Mouse (Mus musculus): ENCODE measurements around the gene Ppfia4. TPM values are rescaled to one million over a fixed set of nuclear protein-coding genes. Genes with fewer than 3 reads are reported as not detected.

Ppfia4 gene
- total and polyA plus RNA-seq, 3 experiments = 0.30 to 5.4 (median 1.8) TPM

GRCm38 (mm10) chr1:134363194-134363593, 30.5 kb upstream of the Ppfia4 start:
- Histone ChIP-seq H3K36me3 (replicated peaks in 1 of 2; ENCODE audit: control insufficient read depth in 1 of 2, insufficient read depth in 1 of 2, low read length in 1 of 2) (peaks cover 8 to 23% of the 10 kb centered on the region in 2 experiments), H3K9me3 (replicated peaks; ENCODE audit: low read length) (no peaks in the 10 kb centered on the region), H3K4me1 (ENCODE audit: control insufficient read depth in 1 of 2, insufficient read depth in 2 of 2) (peaks cover 2 to 17% of the 10 kb centered on the region in 2 experiments; a peak in 3 of 4 replicates), H3K4me3 (replicated peaks in 1 of 3; ENCODE audit: low read depth in 2 of 3, low read length in 2 of 3, poor library complexity in 1 of 3) (no peak overlapping the region), H3K9ac (ENCODE audit: insufficient read depth, low read depth) (no peak overlapping the region), H3K27me3 (replicated peaks) (no peaks in the 10 kb centered on the region), H3K79me2 (replicated peaks; ENCODE audit: control insufficient read depth, extremely low read depth, insufficient read depth, poor library complexity, severe bottlenecking) (peaks cover 23% of the 10 kb centered on the region), H3K4me2 (ENCODE audit: insufficient read depth, low read depth, poor library complexity, severe bottlenecking) (no peak overlapping the region), H3K27ac (ENCODE audit: insufficient read depth, low read depth) (no peak overlapping the region)
- no peak for DNase-seq (ENCODE audit: extremely low read depth)
- dilution Hi-C loops (cut with MboI; ENCODE audit: extremely low pct_ligation_motif_present, extremely low pct_unique_long_range_greater_than_20kb, low sequenced_read_pairs) (no loop called here), in situ Hi-C loops (cut with MboI; ENCODE audit: low pct_ligation_motif_present, low pct_unique_long_range_greater_than_20kb, low sequenced_read_pairs) (no loop called here)
- TF ChIP-seq RCOR1 (conservative IDR thresholded peaks at IDR 0.05; ENCODE audit: low read depth, low read length) (no peak), ZC3H11A (IDR thresholded peaks at IDR 0.05; ENCODE audit: low read depth, low read length) (no peak), POLR2A (IDR thresholded peaks at IDR 0.05; ENCODE audit: low read depth, low read length) (no peak), CHD2 (IDR thresholded peaks at IDR 0.05; ENCODE audit: low read length) (no peak), USF2 (conservative IDR thresholded peaks at IDR 0.05; ENCODE audit: low read depth, low read length) (no peak), BHLHE40 (IDR thresholded peaks at IDR 0.05; ENCODE audit: low read depth, low read length) (no peak), PAX5 (IDR thresholded peaks at IDR 0.05; ENCODE audit: low read length) (no peak), HCFC1 (IDR thresholded peaks at IDR 0.05; ENCODE audit: low read depth, low read length) (no peak), MAFK (IDR thresholded peaks at IDR 0.05; ENCODE audit: insufficient replicate concordance, low read length) (no peak), ELF1 (IDR thresholded peaks at IDR 0.05; ENCODE audit: low read depth, low read length) (no peak), GABPA (IDR thresholded peaks at IDR 0.05; ENCODE audit: insufficient replicate concordance, low read depth, low read length) (no peak), ZMIZ1 (IDR thresholded peaks at IDR 0.05; ENCODE audit: low read depth, low read length) (no peak), E2F4 (IDR thresholded peaks at IDR 0.05; ENCODE audit: insufficient replicate concordance, low read depth, low read length) (no peak), EP300 (IDR thresholded peaks at IDR 0.05; ENCODE audit: low read length) (no peak), TCF12 (IDR thresholded peaks at IDR 0.05; ENCODE audit: low read depth, low read length) (no peak), CHD1 (IDR thresholded peaks at IDR 0.05; ENCODE audit: low read depth, low read length) (no peak), SMC3 (IDR thresholded peaks at IDR 0.05; ENCODE audit: low read depth, low read length) (no peak), NELFE (IDR thresholded peaks at IDR 0.05; ENCODE audit: low read depth, low read length) (no peak), JUN (IDR thresholded peaks at IDR 0.05; ENCODE audit: insufficient read depth, low read depth, low read length) (no peak)

GRCm38 (mm10) chr1:134361857-134362212, 29.1 kb upstream of the Ppfia4 start, which contains the start of gene Tmem183a:
TSS of gene Tmem183a (minus strand) at chr1:134361979.
- Histone ChIP-seq H3K79me2 (replicated peaks; ENCODE audit: control insufficient read depth, extremely low read depth, insufficient read depth, poor library complexity, severe bottlenecking) (peaks cover 25% of the 10 kb centered on the region), H3K4me3 (replicated peaks in 1 of 3; ENCODE audit: low read depth in 2 of 3, low read length in 2 of 3, poor library complexity in 1 of 3) (peak within 1 kb of the TSS; percentile 85 to 99 (median 89)), H3K4me2 (ENCODE audit: insufficient read depth, low read depth, poor library complexity, severe bottlenecking) (peak within 1 kb of the TSS; percentile 98), H3K27me3 (replicated peaks) (no peaks in the 10 kb centered on the region), H3K9ac (ENCODE audit: insufficient read depth, low read depth) (peak within 1 kb of the TSS; percentile 97), H3K36me3 (replicated peaks in 1 of 2; ENCODE audit: control insufficient read depth in 1 of 2, insufficient read depth in 1 of 2, low read length in 1 of 2) (peaks cover 18 to 34% of the 10 kb centered on the region in 2 experiments), H3K4me1 (ENCODE audit: control insufficient read depth in 1 of 2, insufficient read depth in 2 of 2) (peaks cover 2 to 17% of the 10 kb centered on the region in 2 experiments; a peak in 3 of 4 replicates), H3K9me3 (replicated peaks; ENCODE audit: low read length) (no peaks in the 10 kb centered on the region), H3K27ac (ENCODE audit: insufficient read depth, low read depth) (no peak within 1 kb of the TSS)
- in situ Hi-C loops (cut with MboI; ENCODE audit: low pct_ligation_motif_present, low pct_unique_long_range_greater_than_20kb, low sequenced_read_pairs) = no loop called here
- dilution Hi-C loops (cut with MboI; ENCODE audit: extremely low pct_ligation_motif_present, extremely low pct_unique_long_range_greater_than_20kb, low sequenced_read_pairs) = no loop called here
- peak; percentile 92 for DNase-seq (ENCODE audit: extremely low read depth)
- TF ChIP-seq TCF12 (IDR thresholded peaks at IDR 0.05; ENCODE audit: low read depth, low read length) (peak; percentile 91), UBTF (IDR thresholded peaks at IDR 0.05; ENCODE audit: low read depth, low read length) (0 out of 2 replicates have a peak, but pooled peaks have one; percentile 43), MEF2A (IDR thresholded peaks at IDR 0.05; ENCODE audit: borderline replicate concordance, low read depth, low read length) (peak; percentile 47; the same call in 1 of the 2 replicates), ZNF384 (IDR thresholded peaks at IDR 0.05; ENCODE audit: low read depth, low read length) (no peak), RCOR1 (conservative IDR thresholded peaks at IDR 0.05; ENCODE audit: low read depth, low read length) (no peak), EP300 (IDR thresholded peaks at IDR 0.05; ENCODE audit: low read length) (no peak; the same call in 1 of the 2 replicates), USF1 (IDR thresholded peaks at IDR 0.05; ENCODE audit: low read depth, low read length) (no peak), NRF1 (IDR thresholded peaks at IDR 0.05; ENCODE audit: low read depth, low read length) (no peak), MAX (IDR thresholded peaks at IDR 0.05; ENCODE audit: low read length) (peak; percentile 59; the same call in 1 of the 2 replicates), RAD21 (IDR thresholded peaks at IDR 0.05; ENCODE audit: low read depth, low read length) (no peak), TBP (conservative IDR thresholded peaks at IDR 0.05; ENCODE audit: low read depth, low read length) (peak; percentile 79), JUND (conservative IDR thresholded peaks at IDR 0.05; ENCODE audit: low read depth, low read length) (peak; percentile 61; the same call in 1 of the 2 replicates), CHD1 (IDR thresholded peaks at IDR 0.05; ENCODE audit: low read depth, low read length) (no peak), USF2 (conservative IDR thresholded peaks at IDR 0.05; ENCODE audit: low read depth, low read length) (no peak), KAT2A (IDR thresholded peaks at IDR 0.05; ENCODE audit: insufficient replicate concordance, low read length) (peak; percentile 76; the same call in 1 of the 2 replicates), ELF1 (IDR thresholded peaks at IDR 0.05; ENCODE audit: low read depth, low read length) (peak; percentile 55), PAX5 (IDR thresholded peaks at IDR 0.05; ENCODE audit: low read length) (no peak), ZKSCAN1 (IDR thresholded peaks at IDR 0.05; ENCODE audit: borderline replicate concordance, low read depth, low read length) (no peak), CTCF (conservative IDR thresholded peaks at IDR 0.05 in 1 of 2, IDR thresholded peaks at IDR 0.05 in 1 of 2; ENCODE audit: low read depth in 2 of 2, low read length in 2 of 2) (no peak), NELFE (IDR thresholded peaks at IDR 0.05; ENCODE audit: low read depth, low read length) (peak; percentile 98), POLR2A (IDR thresholded peaks at IDR 0.05; ENCODE audit: low read depth, low read length) (peak; percentile 99), JUN (IDR thresholded peaks at IDR 0.05; ENCODE audit: insufficient read depth, low read depth, low read length) (peak; percentile 21; the same call in 1 of the 2 replicates), ZMIZ1 (IDR thresholded peaks at IDR 0.05; ENCODE audit: low read depth, low read length) (peak; percentile 92), CHD2 (IDR thresholded peaks at IDR 0.05; ENCODE audit: low read length) (peak; percentile 99)

Data from CH12.LX (cell line).